Comparison of ENCODE assay signal across 8 mouse cellular contexts in the genomic region with DNA sequence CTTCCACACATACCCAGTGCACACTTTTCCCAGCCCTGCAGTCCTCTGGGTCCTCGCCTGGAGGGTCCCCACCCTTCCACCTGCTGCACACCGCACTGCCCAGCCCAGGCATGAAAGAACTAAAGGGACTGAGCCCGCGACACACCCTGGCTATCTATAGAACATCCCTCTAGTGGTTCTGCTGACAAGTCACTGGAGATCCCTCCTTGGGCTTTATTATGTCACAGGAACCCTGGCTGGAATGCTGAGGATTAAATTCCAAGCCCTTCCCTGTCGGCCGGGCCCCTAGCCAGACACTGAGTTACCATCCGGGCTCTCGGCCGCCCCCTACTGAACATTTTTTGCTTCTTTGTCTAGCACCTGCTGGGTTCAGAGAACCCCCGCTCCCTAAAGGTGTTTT.
A peak's percentile ranks its signal among the peaks of the same experiment; 100 is the strongest.
DNase-seq lines count a peak whose midpoint lies in the region.

No protein-coding gene starts in this region.

- DNase-seq in cerebellum, adult 9-11 months = peak; percentile 15
- DNase-seq in cerebellum, adult 11-12 months = no peak
- peak; percentile 28 for DNase-seq in urinary bladder, postnatal 14 days (ENCODE audit: low spot score)
- DNase-seq in urinary bladder, adult 18-20 months (ENCODE audit: low spot score in 2 of 2) = no peak
- peak; percentile 18 for DNase-seq in heart, adult 8-10 months (ENCODE audit: low spot score)
- DNase-seq in kidney, postnatal 4 days = peak; percentile 58 to 67
- DNase-seq in retina, postnatal 1 day = peak; percentile 67
- DNase-seq in natural killer cell, adult 2 months (ENCODE audit: low spot score in 2 of 2) = no peak

Comparison
In these comparisons a context has a peak if more than half of its experiments do, and no peak if none do; other contexts are left out.
1. DNase-seq: peak in cerebellum, adult 9-11 months (single experiment), urinary bladder, postnatal 14 days (single experiment), heart, adult 8-10 months (single experiment), kidney, postnatal 4 days (2 of 2) and retina, postnatal 1 day (single experiment); none in cerebellum, adult 11-12 months (single experiment), urinary bladder, adult 18-20 months (0 of 2) and natural killer cell, adult 2 months (0 of 2).